Mouse (Mus musculus) midbrain, embryonic 16.5 days (tissue): ENCODE results near the gene Gm266. TPM values are rescaled to one million over a fixed set of nuclear protein-coding genes. Genes with fewer than 3 reads are reported as not detected.
A peak's percentile ranks its signal among the peaks of the same experiment; 100 is the strongest.

Experiments used
- ATAC-seq: fragments of 200-750 bp; cut with Nextera tagmentation; 2 replicates; pipeline ENCODE4 v1.8.0; 2017; ENCODE audit warnings: moderate TSS enrichment
- H3K27ac ChIP-seq: fragments of 300-500 bp; sonication (generic); 2 replicates; pipeline ENCODE4 v1.5.1; 2014; ENCODE audit warnings: mild to moderate bottlenecking, low read length, mixed read lengths
- H3K27me3 ChIP-seq: fragments of 300-500 bp; sonication (generic); 2 replicates; pipeline ENCODE4 v1.6.1; 2014; ENCODE audit warnings: low read depth, low read length, mixed read lengths; ENCODE audit not compliant: control insufficient read depth, insufficient read depth
- H3K36me3 ChIP-seq: fragments of 300-500 bp; sonication (generic); 2 replicates; pipeline ENCODE4 v1.6.1; 2014; ENCODE audit warnings: mild to moderate bottlenecking, low read length, moderate library complexity, mixed read lengths; ENCODE audit not compliant: control insufficient read depth, insufficient read depth
- H3K4me1 ChIP-seq: fragments of 300-500 bp; sonication (generic); 2 replicates; pipeline ENCODE4 v1.6.1; 2014; ENCODE audit warnings: mild to moderate bottlenecking, low read length, mixed read lengths; ENCODE audit not compliant: control insufficient read depth, insufficient read depth
- H3K4me2 ChIP-seq: fragments of 300-500 bp; sonication (generic); 2 replicates; pipeline ENCODE4 v1.6.1; 2014; ENCODE audit warnings: mild to moderate bottlenecking, low read length, mixed read lengths
- H3K4me3 ChIP-seq: fragments of 300-500 bp; sonication (generic); 2 replicates; pipeline ENCODE4 v1.5.1; 2014; ENCODE audit warnings: low read depth, mild to moderate bottlenecking, low read length, moderate library complexity, mixed read lengths
- H3K9ac ChIP-seq: fragments of 300-500 bp; sonication (generic); 2 replicates; pipeline ENCODE4 v1.6.1; 2014; ENCODE audit warnings: low read depth, low read length, mixed read lengths
- H3K9me3 ChIP-seq: fragments of 300-500 bp; sonication (generic); replicated peaks from 2 replicates; pipeline ENCODE4 v1.6.1; 2014; ENCODE audit warnings: mild to moderate bottlenecking, low read length, mixed read lengths; ENCODE audit not compliant: control insufficient read depth, poor library complexity, severe bottlenecking
- WGBS: fragments of 180-500 bp; shearing (Covaris S2); extraction: QIAGEN DNeasy Blood & Tissue Kit; methylation state at CpG from one replicate; pipeline ENCODE4 v1.1.7; 2014; 5-methylcytosine and 5-hydroxymethylcytosine counted together
- polyA plus RNA-seq: library from polyadenylated mRNA; unstranded; fragments of >200 nt; fragmentation: Nextera tagmentation; extraction: Ambion mirVana; gene quantifications from 2 replicates; pipeline ENCODE4 v1.2.1, GENCODE M21; 2015

Gene Gm266
- polyA plus RNA-seq, 1 experiment from 2014 or later: 3.1 TPM

DNA sequence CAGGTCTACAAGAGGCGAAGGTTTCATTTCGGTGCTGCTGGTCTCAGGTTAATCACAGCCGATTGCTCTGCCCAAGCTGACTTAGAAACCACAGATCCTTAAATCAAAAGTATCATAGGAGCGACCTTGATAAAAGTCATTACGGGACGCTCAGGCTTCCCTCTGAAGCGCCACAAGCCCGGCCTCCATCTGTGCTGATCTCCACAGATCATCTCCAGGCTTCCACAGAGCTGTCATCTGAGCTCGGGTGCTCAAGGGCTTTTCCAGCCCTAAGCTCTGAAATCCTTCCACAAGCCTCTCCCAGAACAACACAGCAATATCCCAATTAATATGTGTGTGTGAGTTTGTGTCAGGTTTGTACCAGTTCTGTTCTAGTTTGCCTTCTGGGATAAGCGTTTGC is 22.3 kb upstream of the Gm266 start:
- WGBS: 90% methylated on average over 10 of the region's 10 CpGs

DNA sequence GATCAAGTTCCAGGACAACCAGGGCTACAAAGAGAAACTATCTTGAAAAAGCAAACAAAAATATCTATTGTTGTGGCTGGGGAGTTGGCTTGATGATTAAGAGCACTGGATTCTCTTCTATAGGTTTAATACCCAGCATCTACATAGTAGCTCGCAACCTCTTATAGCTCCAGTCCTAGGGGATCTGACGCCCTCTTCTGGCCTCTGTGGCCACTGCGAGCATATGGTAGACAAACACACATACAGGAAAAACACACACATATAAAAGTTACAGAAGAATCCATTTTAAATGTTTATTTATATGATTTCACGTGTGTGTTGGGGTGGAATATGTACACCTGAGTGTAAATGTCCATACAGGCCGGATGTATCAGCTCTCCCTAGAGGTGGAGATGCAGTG is 21.4 kb upstream of the Gm266 start:
- no peaks in the 10 kb centered on the region; the same call in 1 of the 2 replicates for H3K4me1 ChIP-seq
- H3K9me3 ChIP-seq: no peaks in the 10 kb centered on the region
- H3K4me3 ChIP-seq: no peak overlapping the region
- WGBS: 63% methylated on average over 5 of the region's 5 CpGs
- no peaks in the 10 kb centered on the region for H3K27me3 ChIP-seq
- H3K9ac ChIP-seq: no peak overlapping the region
- H3K4me2 ChIP-seq: no peak overlapping the region
- H3K36me3 ChIP-seq: no peaks in the 10 kb centered on the region
- H3K27ac ChIP-seq: no peak overlapping the region
- ATAC-seq: no peak

More for the DNA sequence above, 22.3 kb upstream of the Gm266 start:
- H3K4me1 ChIP-seq: no peaks in the 10 kb centered on the region; the same call in 1 of the 2 replicates
- no peaks in the 10 kb centered on the region for H3K9me3 ChIP-seq
- no peak overlapping the region for H3K27ac ChIP-seq
- no peak overlapping the region for H3K4me2 ChIP-seq
- ATAC-seq: no peak
- H3K36me3 ChIP-seq: no peaks in the 10 kb centered on the region
- H3K4me3 ChIP-seq: no peak overlapping the region
- H3K27me3 ChIP-seq: no peaks in the 10 kb centered on the region
- H3K9ac ChIP-seq: no peak overlapping the region

DNA sequence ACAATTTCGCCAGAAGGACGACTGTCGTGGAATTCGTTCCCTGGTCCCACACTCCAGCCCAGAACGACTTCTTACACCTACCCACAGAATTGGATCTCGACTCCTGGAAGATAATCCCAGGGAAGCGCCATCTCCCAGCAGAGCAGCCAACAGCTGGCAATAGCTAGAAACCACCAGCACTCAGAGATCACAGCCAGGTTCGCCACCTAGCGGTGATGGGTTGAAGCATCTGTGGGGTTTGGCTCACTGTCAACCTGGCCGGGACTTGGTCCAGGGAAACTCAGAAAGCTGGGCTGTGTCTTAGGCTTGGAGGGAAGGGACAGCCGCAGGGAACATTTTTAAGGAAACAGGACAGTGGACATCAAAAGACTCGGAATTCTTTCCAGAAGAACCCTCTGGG is 19.3 kb upstream of the Gm266 start:
- H3K27me3 ChIP-seq: no peaks in the 10 kb centered on the region

GRCm38 (mm10) chr12:111503571-111503970 is 17.9 kb upstream of the Gm266 start:
- H3K9ac ChIP-seq: no peak overlapping the region
- no peaks in the 10 kb centered on the region for H3K27me3 ChIP-seq
- no peak overlapping the region; the same call in 1 of the 2 replicates for H3K4me2 ChIP-seq
- no peak overlapping the region for H3K4me3 ChIP-seq
- no peaks in the 10 kb centered on the region for H3K36me3 ChIP-seq
- ATAC-seq: no peak
- 80% methylated on average over 5 of the region's 5 CpGs for WGBS
- H3K4me1 ChIP-seq: peaks cover 2% of the 10 kb centered on the region; the same call in 1 of the 2 replicates
- no peaks in the 10 kb centered on the region for H3K9me3 ChIP-seq
- H3K27ac ChIP-seq: no peak overlapping the region

More for the DNA sequence above, 19.3 kb upstream of the Gm266 start:
- Histone ChIP-seq H3K4me1 (peaks cover 2% of the 10 kb centered on the region; the same call in 1 of the 2 replicates), H3K9ac (peak overlapping the region; percentile 47; the same call in 1 of the 2 replicates), H3K4me3 (peak overlapping the region; percentile 36), H3K36me3 (no peaks in the 10 kb centered on the region), H3K4me2 (peak overlapping the region; percentile 53), H3K27ac (no peak overlapping the region), H3K9me3 (no peaks in the 10 kb centered on the region)
- ATAC-seq: peak; percentile 90
- 3% methylated on average over 12 of the region's 12 CpGs for WGBS

GRCm38 (mm10) chr12:111503063-111503567 is 17.5 kb upstream of the Gm266 start:
- no peak overlapping the region for H3K4me3 ChIP-seq
- WGBS: 90% methylated on average over 12 of the region's 12 CpGs
- H3K27ac ChIP-seq: no peak overlapping the region
- H3K4me1 ChIP-seq: peaks cover 2% of the 10 kb centered on the region; the same call in 1 of the 2 replicates
- no peak for ATAC-seq
- H3K36me3 ChIP-seq: no peaks in the 10 kb centered on the region
- no peak overlapping the region for H3K4me2 ChIP-seq
- H3K9me3 ChIP-seq: no peaks in the 10 kb centered on the region
- no peak overlapping the region for H3K9ac ChIP-seq
- H3K27me3 ChIP-seq: no peaks in the 10 kb centered on the region

- WGBS: 9% methylated on average over 5 of the region's 5 CpGs
- no peaks in the 10 kb centered on the region for H3K27me3 ChIP-seq
- H3K4me3 ChIP-seq: no peak overlapping the region
- H3K9ac ChIP-seq: no peak overlapping the region
- H3K36me3 ChIP-seq: no peaks in the 10 kb centered on the region
- no peaks in the 10 kb centered on the region for H3K9me3 ChIP-seq
- H3K4me1 ChIP-seq: peaks cover 2% of the 10 kb centered on the region; the same call in 1 of the 2 replicates
- peak overlapping the region; percentile 60 for H3K27ac ChIP-seq
- peak; percentile 37; the same call in 1 of the 2 replicates for ATAC-seq
- H3K4me2 ChIP-seq: peak overlapping the region; percentile 15; the same call in 1 of the 2 replicates
Measured at GRCm38 (mm10) chr12:111500725-111501124, 15.1 kb upstream of the Gm266 start.

DNA sequence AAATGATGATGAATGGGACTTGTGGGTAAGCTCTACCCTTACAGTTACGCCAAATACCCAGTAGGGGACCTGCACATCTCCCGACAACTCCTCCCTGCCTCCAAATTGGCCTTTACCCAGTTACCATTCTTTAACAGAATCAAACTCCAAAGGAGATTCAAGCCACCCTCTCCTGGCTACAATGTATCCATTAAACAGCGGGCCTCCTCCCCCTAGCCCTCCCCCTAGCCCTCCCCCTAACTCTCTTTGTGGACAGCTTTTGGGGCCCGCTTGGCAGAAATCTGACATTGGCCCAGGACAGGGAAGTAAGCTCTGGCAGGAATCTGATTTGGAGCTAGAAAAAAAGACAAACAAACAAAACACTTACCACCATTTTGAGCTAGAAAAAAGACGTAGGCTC is 14.0 kb upstream of the Gm266 start:
- peak; percentile 58; the same call in 1 of the 2 replicates for ATAC-seq
- H3K27ac ChIP-seq: no peak overlapping the region; the same call in 1 of the 2 replicates
- no peaks in the 10 kb centered on the region for H3K27me3 ChIP-seq
- no peaks in the 10 kb centered on the region for H3K9me3 ChIP-seq
- no peak overlapping the region for H3K9ac ChIP-seq
- H3K4me1 ChIP-seq: peaks cover 2% of the 10 kb centered on the region; the same call in 1 of the 2 replicates
- 56% methylated on average over 5 of the region's 5 CpGs for WGBS
- H3K4me3 ChIP-seq: no peak overlapping the region
- no peaks in the 10 kb centered on the region for H3K36me3 ChIP-seq
- H3K4me2 ChIP-seq: no peak overlapping the region

DNA sequence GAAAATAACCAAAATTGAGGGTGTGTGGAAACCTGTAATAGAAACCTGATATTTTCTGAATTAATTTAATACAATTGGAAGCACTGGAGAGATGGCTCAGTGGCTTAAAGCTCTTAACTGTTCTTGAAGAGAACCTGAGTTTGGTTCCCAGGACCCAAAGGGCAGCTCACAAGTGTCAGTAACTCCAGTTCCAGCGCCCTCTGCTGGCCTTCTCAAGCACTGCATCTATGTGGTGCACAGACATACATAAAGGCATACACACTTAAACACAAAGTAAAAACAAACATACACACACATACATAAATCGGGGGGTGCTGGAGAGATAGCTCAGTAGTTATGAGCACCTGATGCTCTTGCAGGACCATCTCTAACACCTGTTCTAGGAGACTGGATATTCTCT is 11.5 kb upstream of the Gm266 start:
- H3K36me3 ChIP-seq: no peaks in the 10 kb centered on the region
- no peak overlapping the region for H3K4me2 ChIP-seq
- H3K27me3 ChIP-seq: no peaks in the 10 kb centered on the region
- H3K4me3 ChIP-seq: no peak overlapping the region
- 53% methylated on average over 2 of the region's 2 CpGs for WGBS
- H3K27ac ChIP-seq: no peak overlapping the region
- H3K9ac ChIP-seq: no peak overlapping the region
- H3K9me3 ChIP-seq: no peaks in the 10 kb centered on the region
- ATAC-seq: no peak
- peaks cover 2% of the 10 kb centered on the region; the same call in 1 of the 2 replicates for H3K4me1 ChIP-seq

GRCm38 (mm10) chr12:111494931-111495330 is 9.3 kb upstream of the Gm266 start:
- no peak for ATAC-seq

More at GRCm38 (mm10) chr12:111494931-111495330, 9.3 kb upstream of the Gm266 start:
- 75% methylated on average over 4 of the region's 4 CpGs for WGBS
- no peak overlapping the region for H3K27ac ChIP-seq
- H3K4me2 ChIP-seq: no peak overlapping the region
- H3K9me3 ChIP-seq: no peaks in the 10 kb centered on the region
- H3K9ac ChIP-seq: no peak overlapping the region
- no peaks in the 10 kb centered on the region for H3K4me1 ChIP-seq
- H3K27me3 ChIP-seq: no peaks in the 10 kb centered on the region
- no peak overlapping the region for H3K4me3 ChIP-seq
- no peaks in the 10 kb centered on the region for H3K36me3 ChIP-seq
